ENCODE assay signal across 8 mouse cellular contexts in the genomic region with DNA sequence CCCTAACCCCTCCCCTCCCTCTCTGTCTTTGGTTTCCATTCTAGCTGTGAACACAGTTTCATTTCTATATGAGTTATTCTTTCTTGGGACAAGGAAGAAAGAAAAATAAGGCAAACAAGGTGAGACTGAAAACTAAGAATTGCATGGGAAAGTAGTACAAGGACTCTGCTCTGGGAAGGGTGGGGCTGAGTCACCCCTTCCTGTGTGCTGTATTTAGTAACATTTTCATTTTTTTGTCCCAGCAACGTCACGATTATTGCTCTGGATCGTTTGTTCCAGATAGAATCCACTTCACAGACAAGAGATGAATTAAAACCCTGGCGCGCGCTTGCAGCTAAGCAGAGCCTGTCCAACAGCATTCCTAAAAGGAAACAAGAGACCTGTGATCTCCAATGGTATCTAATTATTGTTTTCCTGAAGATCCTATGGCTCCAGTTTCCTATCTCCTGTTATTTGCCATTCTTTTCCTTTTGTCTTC. TPM values are rescaled to one million over a fixed set of nuclear protein-coding genes. Genes with fewer than 3 reads are reported as not detected.
A peak's percentile ranks its signal among the peaks of the same experiment; 100 is the strongest.
DNase-seq lines count a peak whose midpoint lies in the region; ATAC-seq and TF ChIP-seq lines count a peak whose summit lies in the region.

A gene (plus strand): TSS at position 51 of the 478 bp plus-strand sequence.

- H3K9ac ChIP-seq in kidney, embryonic 16.5 days (replicated peaks; ENCODE audit: low read length) = no peak within 1 kb of the TSS
- H3K9ac ChIP-seq in heart, adult 2 months (ENCODE audit: low read depth, low read length) = no peak within 1 kb of the TSS
- H3K9ac ChIP-seq in kidney, postnatal 0 days (ENCODE audit: low read depth, low read length) = no peak within 1 kb of the TSS

- H3K36me3 ChIP-seq in kidney, embryonic 16.5 days (ENCODE audit: insufficient read depth, low read length) = no peaks in the 10 kb centered on the region
- H3K36me3 ChIP-seq in heart, adult 2 months (ENCODE audit: control insufficient read depth, insufficient read depth, low read length) = peaks cover 5% of the 10 kb centered on the region
- H3K36me3 ChIP-seq in kidney, postnatal 0 days (ENCODE audit: insufficient read depth, low read length) = no peaks in the 10 kb centered on the region

- intact Hi-C loops in heart, adult 2 months (cut with DNase I) = no loop called here

- no peaks in the 10 kb centered on the region for H3K9me3 ChIP-seq in kidney, embryonic 16.5 days (ENCODE audit: low read length)
- no peaks in the 10 kb centered on the region for H3K9me3 ChIP-seq in kidney, postnatal 0 days (replicated peaks; ENCODE audit: low read length)

- no peaks in the 10 kb centered on the region for H3K79me2 ChIP-seq in heart, adult 2 months (replicated peaks; ENCODE audit: control insufficient read depth, insufficient read depth, low read length)

- no peak for DNase-seq in kidney, adult 11 months
- DNase-seq in heart, adult 2 months = peak in 1 of 2 experiments; percentile 17
- peak; percentile 44 for DNase-seq in kidney, postnatal 0 days (ENCODE audit: low spot score)
- peak; percentile 22 for DNase-seq in lung, postnatal 10 days
- no peak for DNase-seq in retina, postnatal 1 day
- DNase-seq in retina, embryonic 14.5 days (ENCODE audit: low spot score) = no peak

- no peak within 1 kb of the TSS for H3K27ac ChIP-seq in kidney, embryonic 16.5 days (ENCODE audit: low read length)
- H3K27ac ChIP-seq in cortical plate, adult 2 months (ENCODE audit: insufficient read depth, low read length) = no peak within 1 kb of the TSS
- peak within 1 kb of the TSS; percentile 74 for H3K27ac ChIP-seq in heart, adult 2 months
- H3K27ac ChIP-seq in kidney, postnatal 0 days = no peak within 1 kb of the TSS

- H3K27me3 ChIP-seq in kidney, embryonic 16.5 days (ENCODE audit: insufficient read depth, low read length) = no peaks in the 10 kb centered on the region
- no peaks in the 10 kb centered on the region for H3K27me3 ChIP-seq in heart, adult 2 months (ENCODE audit: control insufficient read depth, insufficient read depth, low read length)
- H3K27me3 ChIP-seq in kidney, postnatal 0 days (ENCODE audit: insufficient read depth, low read length) = no peaks in the 10 kb centered on the region

- 39% methylated on average over 6 of the region's 6 CpGs for WGBS in kidney, embryonic 16.5 days
- WGBS in heart, adult 2 months = 14% methylated on average over 6 of the region's 6 CpGs
- WGBS in kidney, postnatal 0 days = 46% methylated on average over 6 of the region's 6 CpGs

- TF ChIP-seq CTCF in cortical plate, adult 2 months (IDR thresholded peaks at IDR 0.05; ENCODE audit: extremely low read depth, insufficient read depth, low read length) = no peak
- no peak for TF ChIP-seq CTCF in heart, adult 2 months (IDR thresholded peaks at IDR 0.05)
- no peak for TF ChIP-seq CTCF in kidney, postnatal 0 days (IDR thresholded peaks at IDR 0.05; ENCODE audit: low read depth)

- no peak for TF ChIP-seq POLR2A in cortical plate, adult 2 months (IDR thresholded peaks at IDR 0.05; ENCODE audit: extremely low read depth, insufficient read depth, low read length)
- TF ChIP-seq POLR2A in heart, adult 2 months (IDR thresholded peaks at IDR 0.05; ENCODE audit: insufficient read depth, low read depth, low read length) = peak; percentile 34; the same call in 1 of the 2 replicates

- H3K4me2 ChIP-seq in kidney, embryonic 16.5 days (replicated peaks; ENCODE audit: low read depth, low read length) = no peak within 1 kb of the TSS
- no peak within 1 kb of the TSS for H3K4me2 ChIP-seq in kidney, postnatal 0 days (ENCODE audit: low read length)

- 0 out of 2 replicates have a peak, but pooled peaks have one; percentile 16 for TF ChIP-seq EP300 in heart, adult 2 months (IDR thresholded peaks at IDR 0.05; ENCODE audit: insufficient read depth, low read depth, low read length)

- no peak within 1 kb of the TSS for H3K4me3 ChIP-seq in kidney, embryonic 16.5 days (ENCODE audit: low read length)
- H3K4me3 ChIP-seq in cortical plate, adult 2 months (ENCODE audit: insufficient read depth, low read length) = no peak within 1 kb of the TSS
- peak within 1 kb of the TSS; percentile 12; the same call in 1 of the 2 replicates for H3K4me3 ChIP-seq in heart, adult 2 months
- H3K4me3 ChIP-seq in kidney, postnatal 0 days (replicated peaks; ENCODE audit: low read depth, low read length) = no peak within 1 kb of the TSS

- peaks cover 4% of the 10 kb centered on the region; the same call in 1 of the 2 replicates for H3K4me1 ChIP-seq in kidney, embryonic 16.5 days (ENCODE audit: insufficient read depth, low read length)
- H3K4me1 ChIP-seq in cortical plate, adult 2 months (ENCODE audit: control insufficient read depth, insufficient read depth, low read length) = no peaks in the 10 kb centered on the region
- H3K4me1 ChIP-seq in heart, adult 2 months (ENCODE audit: control insufficient read depth, insufficient read depth, low read length) = peaks cover 2% of the 10 kb centered on the region
- H3K4me1 ChIP-seq in kidney, postnatal 0 days (replicated peaks; ENCODE audit: insufficient read depth, low read length) = no peaks in the 10 kb centered on the region

- ATAC-seq in kidney, embryonic 16.5 days (ENCODE audit: low FRiP score, low TSS enrichment) = no peak
- ATAC-seq in kidney, postnatal 0 days (replicated peaks; ENCODE audit: low FRiP score, low read depth) = no peak

RNA-seq across cellular contexts. Expression of the gene that starts here (rescaled TPM):
- 190 and 196 TPM in 2 replicates for polyA plus RNA-seq in kidney, embryonic 16.5 days (2015; fragmentation: Nextera tagmentation; extraction: Ambion mirVana)
- polyA plus RNA-seq in cortical plate, adult 2 months (2012; rRNA removed) = 37.7 and 38.1 TPM in 2 replicates
- 10 to 100 TPM; 27.6 to 32.7 TPM for total RNA-seq in heart, adult 2 months (2021)
- polyA plus RNA-seq in heart, adult 2 months (2012; rRNA removed) = 12.9 and 18.4 TPM in 2 replicates
- polyA plus RNA-seq in kidney, postnatal 0 days (2015; fragmentation: Nextera tagmentation; extraction: Ambion mirVana) = 133 and 143 TPM in 2 replicates

Comparison
In these comparisons a context has a peak if more than half of its experiments do, and no peak if none do; other contexts are left out.
1. DNase-seq: peak in kidney, postnatal 0 days (single experiment) and lung, postnatal 10 days (single experiment); none in kidney, adult 11 months (single experiment), retina, postnatal 1 day (single experiment) and retina, embryonic 14.5 days (single experiment).